Mouse (Mus musculus) forebrain, embryonic 11.5 days (tissue): ENCODE results near the gene Gm35549. TPM values are rescaled to one million over a fixed set of nuclear protein-coding genes. Genes with fewer than 3 reads are reported as not detected.
"Not testable (repeated sequence)": the region's sequence is repeated elsewhere in the genome, so short reads cannot be mapped to it uniquely, and the experiment has no call there.

Experiments used
- ATAC-seq: fragments of 200-750 bp; cut with Nextera tagmentation; replicated peaks from 2 replicates; pipeline ENCODE4 v1.8.0; 2017; ENCODE audit warnings: moderate TSS enrichment; ENCODE audit not compliant: low FRiP score
- DNase-seq: peaks from one replicate; pipeline ENCODE4 v3.0.0-alpha.2; 2017; ENCODE audit warnings: low spot score
- H3K27ac ChIP-seq: fragments of 300-500 bp; sonication (generic); 2 replicates; pipeline ENCODE4 v1.5.1; 2014; ENCODE audit warnings: low read depth, low read length
- H3K27me3 ChIP-seq: fragments of 300-500 bp; sonication (generic); 2 replicates; pipeline ENCODE4 v1.6.1; 2014; ENCODE audit warnings: mild to moderate bottlenecking, low read length, mixed read lengths; ENCODE audit not compliant: control insufficient read depth, insufficient read depth
- H3K36me3 ChIP-seq: fragments of 300-500 bp; sonication (generic); 2 replicates; pipeline ENCODE4 v1.6.1; 2014; ENCODE audit warnings: mild to moderate bottlenecking, low read length, moderate library complexity, mixed read lengths; ENCODE audit not compliant: control insufficient read depth, insufficient read depth
- H3K4me1 ChIP-seq: fragments of 300-500 bp; sonication (generic); replicated peaks from 2 replicates; pipeline ENCODE4 v1.6.1; 2014; ENCODE audit warnings: low read length, mixed read lengths; ENCODE audit not compliant: control insufficient read depth, insufficient read depth
- H3K4me2 ChIP-seq: fragments of 300-500 bp; sonication (generic); 2 replicates; pipeline ENCODE4 v1.6.1; 2014; ENCODE audit warnings: low read depth, mild to moderate bottlenecking, low read length, moderate library complexity, mixed read lengths; ENCODE audit not compliant: severe bottlenecking
- H3K4me3 ChIP-seq: fragments of 300-500 bp; sonication (generic); 2 replicates; pipeline ENCODE4 v1.5.1; 2014; ENCODE audit warnings: low read depth, low read length
- H3K9ac ChIP-seq: fragments of 300-500 bp; sonication (generic); 2 replicates; pipeline ENCODE4 v1.6.1; 2014; ENCODE audit warnings: low read length
- H3K9me3 ChIP-seq: fragments of 300-500 bp; sonication (generic); 2 replicates; pipeline ENCODE4 v1.6.1; 2016; ENCODE audit warnings: low read length, mixed read lengths; ENCODE audit not compliant: control insufficient read depth
- WGBS: fragments of 180-500 bp; shearing (Covaris S2); extraction: QIAGEN DNeasy Blood & Tissue Kit; methylation state at CpG from one replicate; pipeline ENCODE4 v1.1.7; 2014; 5-methylcytosine and 5-hydroxymethylcytosine counted together
- polyA plus RNA-seq: library from polyadenylated mRNA; unstranded; fragments of >200 nt; fragmentation: Nextera tagmentation; extraction: Ambion mirVana; gene quantifications from 2 replicates; pipeline ENCODE4 v1.2.1, GENCODE M21; 2014

Gene Gm35549
- polyA plus RNA-seq, 1 experiment from 2014 or later = 0.67 TPM

GRCm38 (mm10) chr9:122864848-122865247 is 21.0 kb upstream of the Gm35549 start:
- H3K4me1 ChIP-seq = peaks cover 4% of the 10 kb centered on the region; the same call in 1 of the 2 replicates
- peaks cover 2% of the 10 kb centered on the region; the same call in 1 of the 2 replicates for H3K9me3 ChIP-seq
- H3K27ac ChIP-seq = no peak overlapping the region
- 61% methylated on average over 3 of the region's 3 CpGs for WGBS
- ATAC-seq (no peak), DNase-seq (no peak)
- peak overlapping the region; percentile 85 for H3K9ac ChIP-seq
- peaks cover 25% of the 10 kb centered on the region for H3K36me3 ChIP-seq
- peak overlapping the region; percentile 73 for H3K4me2 ChIP-seq
- no peaks in the 10 kb centered on the region for H3K27me3 ChIP-seq
- peak overlapping the region; percentile 67 for H3K4me3 ChIP-seq

DNA sequence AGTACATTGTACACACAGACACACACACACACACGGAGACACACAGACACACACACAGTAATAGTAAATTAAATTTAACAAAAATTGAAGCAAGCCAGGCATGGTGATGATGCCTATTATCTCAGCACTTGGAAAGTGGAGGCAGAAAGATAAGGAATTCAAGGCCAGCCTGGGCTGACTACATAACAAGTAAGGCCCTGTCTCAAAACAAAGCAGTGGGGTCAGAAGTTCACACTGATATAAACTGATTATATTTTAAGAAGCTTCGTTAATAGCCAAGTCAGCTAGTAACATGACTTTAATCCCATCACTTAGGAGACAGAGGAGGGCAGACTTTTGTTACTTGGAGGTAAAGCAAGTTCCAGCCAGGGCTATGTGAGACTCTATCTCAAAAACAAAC is 19.9 kb upstream of the Gm35549 start:
- Histone ChIP-seq H3K9me3 (peaks cover 2% of the 10 kb centered on the region; the same call in 1 of the 2 replicates), H3K27ac (no peak overlapping the region), H3K4me2 (no peak overlapping the region), H3K4me1 (peaks cover 4% of the 10 kb centered on the region; the same call in 1 of the 2 replicates), H3K36me3 (peaks cover 36% of the 10 kb centered on the region), H3K9ac (no peak overlapping the region), H3K4me3 (no peak overlapping the region), H3K27me3 (no peaks in the 10 kb centered on the region)
- WGBS = 88% methylated on average over 2 of the region's 2 CpGs
- DNase-seq (no peak), ATAC-seq (no peak)

- H3K9ac ChIP-seq = no peak overlapping the region
- no peak overlapping the region for H3K4me3 ChIP-seq
- DNase-seq = no peak
- H3K9me3 ChIP-seq = peaks cover 2% of the 10 kb centered on the region; the same call in 1 of the 2 replicates
- no peak overlapping the region for H3K4me2 ChIP-seq
- H3K27me3 ChIP-seq = no peaks in the 10 kb centered on the region
- peaks cover 59% of the 10 kb centered on the region for H3K36me3 ChIP-seq
- H3K4me1 ChIP-seq = peaks cover 4% of the 10 kb centered on the region; the same call in 1 of the 2 replicates
- H3K27ac ChIP-seq = no peak overlapping the region
- ATAC-seq = no peak
These were observed 16.9 kb upstream of the Gm35549 start for GRCm38 (mm10) chr9:122860752-122861151.

DNA sequence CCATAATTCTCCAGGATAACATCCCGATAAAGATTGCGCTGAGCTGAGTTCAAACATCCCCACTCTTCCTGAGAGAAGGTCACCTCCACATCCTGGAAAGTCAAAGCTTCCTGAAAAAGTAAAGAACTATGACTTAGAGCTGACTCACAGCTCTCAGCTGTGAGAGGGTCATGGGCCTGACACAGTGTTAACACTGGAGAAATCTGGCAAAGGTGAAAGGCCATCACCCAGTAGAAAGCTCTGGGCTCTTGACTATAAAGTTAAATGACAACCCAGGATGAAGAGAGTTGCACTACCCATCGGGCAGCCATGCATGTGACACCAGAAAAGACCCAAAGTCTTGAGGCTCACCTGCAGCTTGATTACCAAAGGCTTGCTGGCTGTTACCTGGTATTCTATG is 12.9 kb upstream of the Gm35549 start:
- no peak overlapping the region for H3K9ac ChIP-seq
- ATAC-seq (no peak), DNase-seq (no peak)
- H3K9me3 ChIP-seq = peaks cover 2% of the 10 kb centered on the region; the same call in 1 of the 2 replicates
- H3K4me2 ChIP-seq = no peak overlapping the region
- no peak overlapping the region for H3K27ac ChIP-seq
- H3K4me3 ChIP-seq = no peak overlapping the region
- no peaks in the 10 kb centered on the region for H3K4me1 ChIP-seq
- H3K27me3 ChIP-seq = no peaks in the 10 kb centered on the region
- peaks cover 79% of the 10 kb centered on the region for H3K36me3 ChIP-seq
- 100% methylated on average over 3 of the region's 3 CpGs for WGBS

GRCm38 (mm10) chr9:122855617-122856016 is 11.8 kb upstream of the Gm35549 start:
- no peak overlapping the region for H3K27ac ChIP-seq
- H3K4me3 ChIP-seq = no peak overlapping the region
- no peak overlapping the region for H3K9ac ChIP-seq
- no peaks in the 10 kb centered on the region for H3K27me3 ChIP-seq
- ATAC-seq (no peak), DNase-seq (no peak)
- H3K36me3 ChIP-seq = peaks cover 74% of the 10 kb centered on the region
- no peaks in the 10 kb centered on the region; the same call in 1 of the 2 replicates for H3K9me3 ChIP-seq
- no peaks in the 10 kb centered on the region for H3K4me1 ChIP-seq
- H3K4me2 ChIP-seq = no peak overlapping the region
- WGBS = 98% methylated on average over 4 of the region's 4 CpGs

DNA sequence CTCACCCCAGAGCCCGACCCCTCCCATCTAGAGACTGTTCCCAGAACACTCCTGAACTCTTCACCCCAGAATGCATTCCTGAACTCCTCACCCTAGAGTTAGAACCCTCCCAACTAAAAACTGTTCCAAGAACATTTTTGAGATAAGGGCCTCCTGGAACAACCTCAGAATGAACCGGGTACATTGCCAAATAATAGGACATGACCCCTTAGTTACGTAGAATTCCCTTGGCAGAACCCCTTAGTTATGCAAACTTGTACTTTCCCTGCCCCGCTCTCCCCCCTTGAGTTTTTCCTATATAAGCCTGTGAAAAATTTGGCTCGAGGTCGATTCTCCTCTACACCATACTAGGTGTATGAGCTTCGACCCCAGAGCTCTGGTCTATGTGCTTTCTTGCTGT is 11.3 kb upstream of the Gm35549 start:
- H3K4me2 ChIP-seq, H3K27me3 ChIP-seq, H3K4me3 ChIP-seq, ATAC-seq, DNase-seq, H3K4me1 ChIP-seq, H3K9me3 ChIP-seq, H3K9ac ChIP-seq, H3K27ac ChIP-seq: not testable (repeated sequence)
- peaks cover 73% of the 10 kb centered on the region for H3K36me3 ChIP-seq
- WGBS = 95% methylated on average over 1 of the region's 7 CpGs

DNA sequence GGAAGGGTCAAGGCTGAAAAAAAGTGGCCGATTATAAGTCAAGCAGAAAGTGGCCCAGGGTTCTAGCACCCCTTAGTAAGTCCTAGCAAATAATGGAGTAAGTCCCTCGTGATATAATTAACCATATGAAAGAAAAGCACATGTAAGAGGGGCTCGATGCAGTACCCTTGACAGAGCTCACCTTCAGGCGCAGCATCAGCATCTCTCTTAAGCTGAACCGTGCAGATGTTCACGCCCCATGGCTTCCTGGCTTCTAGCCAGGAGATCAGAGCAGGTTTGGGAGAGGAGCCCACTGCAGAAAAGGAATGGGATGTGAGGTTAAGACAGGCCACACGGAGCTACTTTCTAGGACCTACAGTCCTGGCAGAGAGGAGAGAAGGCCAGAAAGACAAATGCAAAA is 10.7 kb upstream of the Gm35549 start:
- Histone ChIP-seq H3K9me3 (no peaks in the 10 kb centered on the region; the same call in 1 of the 2 replicates), H3K27me3 (no peaks in the 10 kb centered on the region), H3K4me1 (no peaks in the 10 kb centered on the region), H3K4me2 (no peak overlapping the region), H3K4me3 (no peak overlapping the region), H3K9ac (no peak overlapping the region), H3K27ac (no peak overlapping the region), H3K36me3 (peaks cover 69% of the 10 kb centered on the region)
- DNase-seq (no peak), ATAC-seq (no peak)
- WGBS = 97% methylated on average over 7 of the region's 7 CpGs

DNA sequence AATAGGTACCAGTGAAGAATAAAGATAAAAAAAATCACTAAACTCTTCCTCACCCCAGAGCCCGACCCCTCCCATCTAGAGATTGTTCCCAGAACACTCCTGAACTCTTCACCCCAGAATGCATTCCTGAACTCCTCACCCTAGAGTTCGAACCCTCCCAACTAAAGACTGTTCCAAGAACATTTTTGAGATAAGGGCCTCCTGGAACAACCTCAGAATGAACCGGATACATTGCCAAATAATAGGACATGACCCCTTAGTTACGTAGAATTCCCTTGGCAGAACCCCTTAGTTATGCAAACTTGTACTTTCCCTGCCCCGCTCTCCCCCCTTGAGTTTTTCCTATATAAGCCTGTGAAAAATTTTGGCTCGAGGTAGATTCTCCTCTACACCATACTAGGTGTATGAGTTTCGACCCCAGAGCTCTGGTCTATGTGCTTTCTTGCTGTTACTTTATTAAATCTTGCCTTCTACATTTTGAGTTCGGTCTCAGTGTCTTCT is 4.0 kb upstream of the Gm35549 start:
- H3K36me3 ChIP-seq = peaks cover 31% of the 10 kb centered on the region
- not testable (repeated sequence) for H3K4me3 ChIP-seq, H3K27me3 ChIP-seq, H3K4me1 ChIP-seq, H3K9ac ChIP-seq, H3K9me3 ChIP-seq, ATAC-seq, DNase-seq, H3K4me2 ChIP-seq, H3K27ac ChIP-seq
- WGBS = 94% methylated on average over 5 of the region's 8 CpGs

DNA sequence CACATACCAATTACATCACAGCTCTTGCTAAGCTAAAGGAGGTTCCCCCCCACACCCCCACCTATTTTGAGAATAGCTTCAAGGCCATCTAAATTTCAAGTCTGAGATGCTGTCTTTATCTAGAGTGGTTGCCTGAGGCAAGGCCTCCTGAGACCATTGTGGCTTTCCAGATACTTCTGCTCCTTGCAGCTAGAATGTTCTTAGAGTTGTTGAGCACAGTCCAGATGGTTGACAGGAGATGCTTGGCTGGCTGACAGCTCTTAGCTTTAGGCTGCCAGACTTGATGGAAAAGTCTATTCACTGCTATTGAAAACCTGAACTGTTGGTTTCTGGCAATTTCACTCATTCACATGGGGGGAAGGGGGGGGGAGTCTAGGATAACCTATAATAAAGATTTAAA is 2.3 kb upstream of the Gm35549 start:
- DNase-seq (no peak), ATAC-seq (no peak)
- Histone ChIP-seq H3K4me2 (no peak overlapping the region), H3K4me3 (no peak overlapping the region), H3K9ac (no peak overlapping the region), H3K4me1 (no peaks in the 10 kb centered on the region), H3K9me3 (no peaks in the 10 kb centered on the region), H3K27ac (no peak overlapping the region), H3K36me3 (peaks cover 16% of the 10 kb centered on the region; the same call in 1 of the 2 replicates), H3K27me3 (no peaks in the 10 kb centered on the region)
